Mouse (Mus musculus) embryonic facial prominence, embryonic 14.5 days (tissue): ENCODE measurements around the gene Awat2. TPM values are rescaled to one million over a fixed set of nuclear protein-coding genes. Genes with fewer than 3 reads are reported as not detected.
"Not testable (repeated sequence)": the region's sequence is repeated elsewhere in the genome, so short reads cannot be mapped to it uniquely, and the experiment has no call there.

Experiments
- ATAC-seq: fragments of 200-750 bp; cut with Nextera tagmentation; 2 replicates; pipeline ENCODE4 v1.8.0; 2017; ENCODE audit warnings: low read depth, moderate number of reproducible peaks, moderate TSS enrichment
- DNase-seq: peaks from one replicate; pipeline ENCODE4 v3.0.0-alpha.2; 2015; ENCODE audit warnings: low spot score
- H3K27ac ChIP-seq: fragments of 300-500 bp; sonication (generic); replicated peaks from 2 replicates; pipeline ENCODE4 v1.5.1; 2014; ENCODE audit warnings: low read depth, mild to moderate bottlenecking, low read length, moderate library complexity
- H3K27me3 ChIP-seq: fragments of 300-500 bp; sonication (generic); replicated peaks from 2 replicates; pipeline ENCODE4 v1.6.1; 2014; ENCODE audit warnings: low read length; ENCODE audit not compliant: control insufficient read depth, insufficient read depth
- H3K36me3 ChIP-seq: fragments of 300-500 bp; sonication (generic); 2 replicates; pipeline ENCODE4 v1.6.1; 2014; ENCODE audit warnings: low read length, mixed read lengths; ENCODE audit not compliant: control insufficient read depth, insufficient read depth
- H3K4me1 ChIP-seq: fragments of 300-500 bp; sonication (generic); 2 replicates; pipeline ENCODE4 v1.6.1; 2014; ENCODE audit warnings: antibody characterized with exemption, low read length; ENCODE audit not compliant: control insufficient read depth, insufficient read depth
- H3K4me2 ChIP-seq: fragments of 300-500 bp; sonication (generic); 2 replicates; pipeline ENCODE4 v1.6.1; 2014; ENCODE audit warnings: low read depth, mild to moderate bottlenecking, low read length, moderate library complexity, mixed read lengths
- H3K4me3 ChIP-seq: fragments of 300-500 bp; sonication (generic); 2 replicates; pipeline ENCODE4 v1.5.1; 2014; ENCODE audit warnings: low read depth, mild to moderate bottlenecking, low read length
- H3K9ac ChIP-seq: fragments of 300-500 bp; sonication (generic); 2 replicates; pipeline ENCODE4 v1.6.1; 2014; ENCODE audit warnings: low read depth, mild to moderate bottlenecking, low read length, moderate library complexity, mixed read lengths
- H3K9me3 ChIP-seq: fragments of 300-500 bp; sonication (generic); 2 replicates; pipeline ENCODE4 v1.6.1; 2016; ENCODE audit warnings: low read length; ENCODE audit not compliant: control insufficient read depth
- WGBS: fragments of 180-500 bp; shearing (Covaris S2); extraction: QIAGEN DNeasy Blood & Tissue Kit; methylation state at CpG from one replicate; pipeline ENCODE4 v1.1.7; 2014; 5-methylcytosine and 5-hydroxymethylcytosine counted together
- polyA plus RNA-seq: library from polyadenylated mRNA; unstranded; fragments of >200 nt; fragmentation: Nextera tagmentation; extraction: Ambion mirVana; gene quantifications from 2 replicates; pipeline ENCODE4 v1.2.1, GENCODE M21; 2014

The Awat2 gene
- polyA plus RNA-seq = 0.81 and 1.0 TPM in 2 replicates

GRCm38 (mm10) chrX:100442617-100443016, at the start of gene Awat2:
Awat2 (minus strand) TSS chrX:100442717.
- H3K36me3 ChIP-seq, H3K27ac ChIP-seq, H3K9me3 ChIP-seq, ATAC-seq, H3K4me1 ChIP-seq, H3K27me3 ChIP-seq, H3K9ac ChIP-seq, H3K4me3 ChIP-seq, H3K4me2 ChIP-seq, DNase-seq: not testable (repeated sequence)
- WGBS = 90% methylated on average over 2 of the region's 2 CpGs

GRCm38 (mm10) chrX:100480317-100480716, 37.8 kb upstream of the Awat2 start:
- Histone ChIP-seq H3K36me3 (no peaks in the 10 kb centered on the region), H3K27ac (no peak overlapping the region), H3K4me1 (no peaks in the 10 kb centered on the region), H3K4me3 (no peak overlapping the region), H3K27me3 (peaks cover 4% of the 10 kb centered on the region), H3K4me2 (no peak overlapping the region), H3K9me3 (no peaks in the 10 kb centered on the region), H3K9ac (no peak overlapping the region)
- WGBS = 28% methylated on average over 3 of the region's 3 CpGs
- ATAC-seq (peak; percentile 70; the same call in 1 of the 2 replicates), DNase-seq (peak; percentile 67)

GRCm38 (mm10) chrX:100475569-100476223, 33.2 kb upstream of the Awat2 start:
- no peak for ATAC-seq
- WGBS = 74% methylated on average over 4 of the region's 4 CpGs
- peaks cover 4% of the 10 kb centered on the region for H3K27me3 ChIP-seq
- no peak for DNase-seq
- no peaks in the 10 kb centered on the region for H3K36me3 ChIP-seq
- H3K9ac ChIP-seq = no peak overlapping the region
- no peak overlapping the region for H3K4me3 ChIP-seq
- H3K4me1 ChIP-seq = no peaks in the 10 kb centered on the region
- no peaks in the 10 kb centered on the region for H3K9me3 ChIP-seq
- H3K4me2 ChIP-seq = no peak overlapping the region
- no peak overlapping the region for H3K27ac ChIP-seq

- H3K4me1 ChIP-seq = no peaks in the 10 kb centered on the region
- WGBS = 81% methylated on average over 3 of the region's 3 CpGs
- no peak overlapping the region for H3K9ac ChIP-seq
- H3K36me3 ChIP-seq = no peaks in the 10 kb centered on the region
- no peak for DNase-seq
- H3K27me3 ChIP-seq = no peaks in the 10 kb centered on the region; the same call in 1 of the 2 replicates
- H3K27ac ChIP-seq = no peak overlapping the region
- ATAC-seq = no peak
- H3K4me2 ChIP-seq = no peak overlapping the region
- H3K9me3 ChIP-seq = no peaks in the 10 kb centered on the region
- no peak overlapping the region for H3K4me3 ChIP-seq
Measured at GRCm38 (mm10) chrX:100471491-100471890, 29.0 kb upstream of the Awat2 start.

- ATAC-seq = no peak
Measured at GRCm38 (mm10) chrX:100470126-100470525, 27.6 kb upstream of the Awat2 start.

GRCm38 (mm10) chrX:100468047-100468446, 25.5 kb upstream of the Awat2 start:
- Histone ChIP-seq H3K36me3 (no peaks in the 10 kb centered on the region), H3K27me3 (no peaks in the 10 kb centered on the region; the same call in none of the 2 replicates), H3K4me3 (no peak overlapping the region), H3K9ac (no peak overlapping the region), H3K9me3 (no peaks in the 10 kb centered on the region), H3K4me1 (no peaks in the 10 kb centered on the region), H3K27ac (no peak overlapping the region), H3K4me2 (no peak overlapping the region)
- DNase-seq (no peak), ATAC-seq (no peak)
- 63% methylated on average over 4 of the region's 4 CpGs for WGBS

More at GRCm38 (mm10) chrX:100470126-100470525, 27.6 kb upstream of the Awat2 start:
- whole genome bisulfite sequencing = 89% methylated on average over 3 of the region's 3 CpGs
- H3K9me3 ChIP-seq = no peaks in the 10 kb centered on the region
- no peaks in the 10 kb centered on the region; the same call in 1 of the 2 replicates for H3K27me3 ChIP-seq
- no peak overlapping the region for H3K4me2 ChIP-seq
- H3K9ac ChIP-seq = no peak overlapping the region
- H3K4me3 ChIP-seq = no peak overlapping the region
- H3K4me1 ChIP-seq = no peaks in the 10 kb centered on the region
- no peak overlapping the region for H3K27ac ChIP-seq
- no peak for DNase-seq
- H3K36me3 ChIP-seq = no peaks in the 10 kb centered on the region

GRCm38 (mm10) chrX:100443532-100443931, 1.0 kb upstream of the Awat2 start:
- Histone ChIP-seq H3K27ac (no peak overlapping the region), H3K9ac (no peak overlapping the region), H3K36me3 (no peaks in the 10 kb centered on the region), H3K4me1 (no peaks in the 10 kb centered on the region), H3K4me3 (no peak overlapping the region), H3K4me2 (no peak overlapping the region), H3K9me3 (no peaks in the 10 kb centered on the region), H3K27me3 (no peaks in the 10 kb centered on the region; the same call in 1 of the 2 replicates)
- no peak for DNase-seq
- WGBS = 79% methylated on average over 7 of the region's 7 CpGs
- ATAC-seq = no peak

GRCm38 (mm10) chrX:100432311-100432710, 10.2 kb downstream of the Awat2 start:
- Histone ChIP-seq H3K4me3 (no peak overlapping the region), H3K9me3 (no peaks in the 10 kb centered on the region), H3K27ac (no peak overlapping the region), H3K4me1 (no peaks in the 10 kb centered on the region), H3K36me3 (no peaks in the 10 kb centered on the region), H3K27me3 (peaks cover 20% of the 10 kb centered on the region), H3K9ac (no peak overlapping the region), H3K4me2 (no peak overlapping the region)
- ATAC-seq (no peak), DNase-seq (no peak)
- 56% methylated on average over 3 of the region's 3 CpGs for WGBS

- Histone ChIP-seq H3K27ac (no peak within 1 kb of the TSS), H3K4me2 (no peak within 1 kb of the TSS), H3K9ac (no peak within 1 kb of the TSS), H3K27me3 (peaks cover 9% of the 10 kb centered on the region; the same call in 1 of the 2 replicates), H3K4me3 (no peak within 1 kb of the TSS), H3K4me1 (no peaks in the 10 kb centered on the region), H3K36me3 (no peaks in the 10 kb centered on the region), H3K9me3 (no peaks in the 10 kb centered on the region)
- DNase-seq = no peak
- ATAC-seq = no peak
- 89% methylated on average over 21 of the region's 21 CpGs for WGBS
Measured at GRCm38 (mm10) chrX:100428693-100429092, 13.8 kb downstream of the Awat2 start, which contains the start of gene Otud6a. Otud6a (plus strand) TSS chrX:100429013.
